Mouse (Mus musculus) cerebellum, adult 9-11 months (tissue): ENCODE data around the gene Gm21637.
"Not testable (repeated sequence)": the region's sequence is repeated elsewhere in the genome, so short reads cannot be mapped to it uniquely, and the experiment has no call there.

Experiments
- DNase-seq: peaks from one replicate; pipeline ENCODE4 v3.0.0; 2022

Gene Gm21637

DNA sequence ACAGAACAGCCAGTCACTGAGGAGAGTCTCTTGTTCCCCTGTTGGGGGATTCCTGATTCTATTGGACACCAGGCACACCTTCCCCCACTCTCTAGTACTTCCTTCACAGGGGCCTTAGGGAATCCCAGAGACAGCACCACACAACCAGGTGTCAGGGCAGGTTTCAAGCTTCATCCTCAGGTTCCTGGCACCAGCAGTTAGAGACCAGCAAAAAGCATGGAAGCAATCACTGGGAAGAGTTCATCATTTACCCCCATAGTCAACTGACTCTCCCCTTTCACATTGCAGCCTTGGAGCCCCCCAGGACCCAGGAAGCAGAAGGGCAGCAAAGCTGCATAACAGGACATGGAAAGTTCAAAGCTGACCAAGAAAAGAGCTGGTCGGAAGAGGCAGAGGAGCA is at the start of gene Gm21637:
Gene Gm21637 (plus strand): TSS at position 301 of the 400 bp plus-strand sequence.
- DNase-seq: not testable (repeated sequence)
